Mouse (Mus musculus) R1 (cell line): ENCODE results near the gene Dock1.

Experiments
- DNase-seq: peaks from one replicate; pipeline ENCODE4 v3.0.0-alpha.2; 2018; ENCODE audit warnings: low read depth, low spot score

Gene Dock1

GRCm38 (mm10) chr7:134695431-134695830, 25.0 kb downstream of the Dock1 start:
- no peak for DNase-seq

GRCm38 (mm10) chr7:134696126-134696979, 25.9 kb downstream of the Dock1 start:
- peak; percentile 10 for DNase-seq

- peak; percentile 49 for DNase-seq
Measured at GRCm38 (mm10) chr7:134697479-134697878, 27.0 kb downstream of the Dock1 start.

- no peak for DNase-seq
Measured at GRCm38 (mm10) chr7:134698246-134698645, 27.8 kb downstream of the Dock1 start.

- peak; percentile 84 for DNase-seq
Measured at GRCm38 (mm10) chr7:134700001-134700400, 29.5 kb downstream of the Dock1 start.

- DNase-seq = no peak
Measured at GRCm38 (mm10) chr7:134702481-134702880, 32.0 kb downstream of the Dock1 start.

- no peak for DNase-seq
Measured at GRCm38 (mm10) chr7:134703704-134704103, 33.2 kb downstream of the Dock1 start.

GRCm38 (mm10) chr7:134709226-134709853, 38.9 kb downstream of the Dock1 start:
- peak; percentile 31 for DNase-seq

GRCm38 (mm10) chr7:134711576-134711975, 41.1 kb downstream of the Dock1 start:
- peak; percentile 43 for DNase-seq

- DNase-seq = no peak
Measured at GRCm38 (mm10) chr7:134719406-134719805, 49.0 kb downstream of the Dock1 start.

- DNase-seq = no peak
Measured at GRCm38 (mm10) chr7:134722361-134722760, 51.9 kb downstream of the Dock1 start.

GRCm38 (mm10) chr7:134722955-134723354, 52.5 kb downstream of the Dock1 start:
- DNase-seq = no peak

GRCm38 (mm10) chr7:134723509-134723908, 53.1 kb downstream of the Dock1 start:
- DNase-seq = no peak

GRCm38 (mm10) chr7:134724841-134725240, 54.4 kb downstream of the Dock1 start:
- no peak for DNase-seq

GRCm38 (mm10) chr7:134725551-134726529, 55.4 kb downstream of the Dock1 start:
- no peak for DNase-seq

GRCm38 (mm10) chr7:134726530-134727258, 56.2 kb downstream of the Dock1 start:
- no peak for DNase-seq

GRCm38 (mm10) chr7:134729348-134729747, 58.9 kb downstream of the Dock1 start:
- DNase-seq = no peak

GRCm38 (mm10) chr7:134730406-134731126, 60.1 kb downstream of the Dock1 start:
- no peak for DNase-seq

GRCm38 (mm10) chr7:134747059-134747458, 76.6 kb downstream of the Dock1 start:
- DNase-seq = no peak

GRCm38 (mm10) chr7:134748376-134748775, 77.9 kb downstream of the Dock1 start:
- DNase-seq = no peak
